7 mouse cellular contexts compared by ENCODE assay signal in the genomic region with DNA sequence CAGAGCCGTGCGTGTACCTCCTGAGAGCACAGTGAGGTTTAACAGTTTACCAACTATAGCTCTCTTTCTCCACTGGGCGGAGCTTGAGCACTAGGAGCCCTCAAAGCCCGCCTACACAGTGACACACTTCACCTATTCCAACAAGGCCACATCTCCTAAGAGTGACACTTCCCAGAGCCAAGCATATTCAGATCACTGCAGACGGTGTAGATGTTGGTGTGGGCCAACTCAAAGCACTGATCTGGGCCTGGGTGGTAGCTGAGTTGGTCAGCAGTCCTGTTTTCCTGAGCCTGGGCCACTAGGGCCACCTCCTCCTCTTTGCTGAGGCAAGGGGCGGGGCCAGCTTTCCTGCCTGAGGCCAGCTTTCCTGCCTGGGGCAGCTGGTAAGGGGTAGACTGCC. TPM values are rescaled to one million over a fixed set of nuclear protein-coding genes. Genes with fewer than 3 reads are reported as not detected.
DNase-seq lines count a peak whose midpoint lies in the region; ATAC-seq and TF ChIP-seq lines count a peak whose summit lies in the region.

No protein-coding gene starts in this region.

- 25% methylated on average over 6 of the region's 6 CpGs for WGBS in lung, embryonic 14.5 days
- WGBS in forebrain, embryonic 11.5 days = 36% methylated on average over 6 of the region's 6 CpGs

- no peak overlapping the region for H3K4me3 ChIP-seq in lung, embryonic 14.5 days (ENCODE audit: low read depth, low read length)
- H3K4me3 ChIP-seq in forebrain, embryonic 11.5 days (ENCODE audit: low read depth, low read length) = no peak overlapping the region

- no peak overlapping the region for H3K4me2 ChIP-seq in lung, embryonic 14.5 days
- H3K4me2 ChIP-seq in forebrain, embryonic 11.5 days (ENCODE audit: low read depth, low read length, severe bottlenecking) = no peak overlapping the region

- H3K9me3 ChIP-seq in lung, embryonic 14.5 days (ENCODE audit: low read depth, low read length) = no peaks in the 10 kb centered on the region
- H3K9me3 ChIP-seq in forebrain, embryonic 11.5 days (ENCODE audit: control insufficient read depth, low read length) = no peaks in the 10 kb centered on the region

- no peaks in the 10 kb centered on the region for H3K4me1 ChIP-seq in lung, embryonic 14.5 days (ENCODE audit: insufficient read depth)
- H3K4me1 ChIP-seq in forebrain, embryonic 11.5 days (replicated peaks; ENCODE audit: control insufficient read depth, insufficient read depth, low read length) = no peaks in the 10 kb centered on the region

- DNase-seq in lung, embryonic 14.5 days = peak; percentile 6
- DNase-seq in lung, postnatal 25 days (ENCODE audit: low spot score) = no peak
- DNase-seq in embryo, embryonic 9.5 days (ENCODE audit: extremely low spot score) = peak; percentile 20
- peak; percentile 44 for DNase-seq in liver
- DNase-seq in thymus, postnatal 10 days (ENCODE audit: low spot score in 2 of 2) = peak; percentile 50 to 61
- DNase-seq in T-cell, adult 2 months (ENCODE audit: low spot score) = no peak
- no peak for DNase-seq in forebrain, embryonic 11.5 days (ENCODE audit: low spot score)

- H3K27ac ChIP-seq in lung, embryonic 14.5 days (ENCODE audit: low read depth) = no peak overlapping the region
- no peak overlapping the region for H3K27ac ChIP-seq in forebrain, embryonic 11.5 days (ENCODE audit: low read depth, low read length)

- H3K27me3 ChIP-seq in lung, embryonic 14.5 days (ENCODE audit: insufficient read depth, low read length) = no peaks in the 10 kb centered on the region
- H3K27me3 ChIP-seq in forebrain, embryonic 11.5 days (ENCODE audit: control insufficient read depth, insufficient read depth, low read length) = no peaks in the 10 kb centered on the region

- ATAC-seq in lung, embryonic 14.5 days (ENCODE audit: insufficient read depth) = peak; percentile 56; the same call in 1 of the 2 replicates
- no peak for ATAC-seq in forebrain, embryonic 11.5 days (replicated peaks; ENCODE audit: low FRiP score)

- TF ChIP-seq CTCF in lung, embryonic 14.5 days (IDR thresholded peaks at IDR 0.05; ENCODE audit: low read depth) = no peak

- no peaks in the 10 kb centered on the region for H3K36me3 ChIP-seq in lung, embryonic 14.5 days (ENCODE audit: insufficient read depth)
- H3K36me3 ChIP-seq in forebrain, embryonic 11.5 days (ENCODE audit: control insufficient read depth, insufficient read depth, low read length) = no peaks in the 10 kb centered on the region

- H3K9ac ChIP-seq in lung, embryonic 14.5 days = no peak overlapping the region
- H3K9ac ChIP-seq in forebrain, embryonic 11.5 days (ENCODE audit: low read length) = no peak overlapping the region

RNA-seq across cellular contexts. Expression of a gene that starts 20.2 kb away (rescaled TPM):
- 6.9 and 7.5 TPM in 2 replicates for polyA plus RNA-seq in lung, embryonic 14.5 days (2014; fragmentation: Nextera tagmentation; extraction: Ambion mirVana)
- 4.4 and 4.7 TPM in 2 replicates for polyA plus RNA-seq in forebrain, embryonic 11.5 days (2014; fragmentation: Nextera tagmentation; extraction: Ambion mirVana)

RNA-seq across cellular contexts. Expression of a gene that starts 35.2 kb away (rescaled TPM):
- polyA plus RNA-seq in lung, embryonic 14.5 days (2014; fragmentation: Nextera tagmentation; extraction: Ambion mirVana) = not detected in 2 replicates
- polyA plus RNA-seq in forebrain, embryonic 11.5 days (2014; fragmentation: Nextera tagmentation; extraction: Ambion mirVana) = not detected in 2 replicates

Comparison
In these comparisons a context has a peak if more than half of its experiments do, and no peak if none do; other contexts are left out.
1. DNase-seq: peak in lung, embryonic 14.5 days (single experiment), embryo, embryonic 9.5 days (single experiment), liver (single experiment) and thymus, postnatal 10 days (2 of 2); none in lung, postnatal 25 days (single experiment), T-cell, adult 2 months (single experiment) and forebrain, embryonic 11.5 days (single experiment).